Mouse (Mus musculus) ES-E14 (cell line): ENCODE measurements around the gene Lamc2. TPM values are rescaled to one million over a fixed set of nuclear protein-coding genes. Genes with fewer than 3 reads are reported as not detected.
A peak's percentile ranks its signal among the peaks of the same experiment; 100 is the strongest.

Experiments used
- DNase-seq: peaks from one replicate; pipeline ENCODE4 v3.0.0-alpha.2; 2013; ENCODE audit warnings: low read depth, low spot score
- H3K27ac ChIP-seq: 2 replicates; pipeline ENCODE4 v1.5.1; 2012; ENCODE audit warnings: low read depth, mild to moderate bottlenecking, low read length, moderate library complexity, mixed read lengths; ENCODE audit not compliant: poor library complexity, insufficient read depth, severe bottlenecking
- H3K36me3 ChIP-seq: 2 replicates; pipeline ENCODE4 v1.6.1; 2012; ENCODE audit warnings: mild to moderate bottlenecking, low read length, moderate library complexity, mixed read lengths; ENCODE audit not compliant: control insufficient read depth, poor library complexity, insufficient read depth, severe bottlenecking
- H3K4me1 ChIP-seq, 2 experiments: fragments of 150-350 bp in 1 of 2; sonication (generic) in 1 of 2; 2 replicates each; pipeline ENCODE4 v1.6.1; 2012; ENCODE audit warnings: low read length in 2 of 2, mild to moderate bottlenecking in 1 of 2, mixed read lengths in 1 of 2; ENCODE audit not compliant: control insufficient read depth in 2 of 2, insufficient read depth in 2 of 2, poor library complexity in 1 of 2
- H3K4me3 ChIP-seq, 2 experiments: fragments of 150-350 bp in 1 of 2; sonication (generic) in 1 of 2; 2 replicates each; pipeline ENCODE4 v1.5.1; 2012; ENCODE audit warnings: low read length in 2 of 2, low read depth in 1 of 2, mild to moderate bottlenecking in 1 of 2, mixed read lengths in 1 of 2; ENCODE audit not compliant: insufficient read depth in 1 of 2, poor library complexity in 1 of 2, severe bottlenecking in 1 of 2
- H3K9ac ChIP-seq: 2 replicates; pipeline ENCODE4 v1.6.1; 2012; ENCODE audit warnings: low read depth, mild to moderate bottlenecking, low read length, mixed read lengths; ENCODE audit not compliant: poor library complexity, insufficient read depth, severe bottlenecking
- H3K9me3 ChIP-seq: fragments of 150-350 bp; sonication (generic); 2 replicates; pipeline ENCODE4 v1.6.1; 2012; ENCODE audit warnings: low read depth, mild to moderate bottlenecking, low read length; ENCODE audit not compliant: control insufficient read depth, insufficient read depth
- CHD2 ChIP-seq: IDR thresholded peaks from 2 replicates; pipeline ENCODE4 v1.6.1; 2014; ENCODE audit warnings: mild to moderate bottlenecking, low read depth, low read length, inconsistent platforms
- HCFC1 ChIP-seq: IDR thresholded peaks from 2 replicates; pipeline ENCODE4 v1.6.1; 2012; ENCODE audit warnings: low read length, inconsistent platforms, borderline replicate concordance; ENCODE audit not compliant: insufficient read depth
- MAFK ChIP-seq: IDR thresholded peaks from 2 replicates; pipeline ENCODE4 v1.6.1; 2014; ENCODE audit warnings: mild to moderate bottlenecking, low read depth, low read length, inconsistent platforms; ENCODE audit not compliant: insufficient read depth
- ZC3H11A ChIP-seq: IDR thresholded peaks from 2 replicates; pipeline ENCODE4 v1.6.1; 2012; ENCODE audit warnings: low read depth, mild to moderate bottlenecking, inconsistent platforms, low read length, borderline replicate concordance
- ZNF384 ChIP-seq: IDR thresholded peaks from 2 replicates; pipeline ENCODE4 v1.6.1; 2012; ENCODE audit warnings: low read depth, low read length, inconsistent platforms
- in situ Hi-C, 2 experiments: fragments of 600-800 bp; cut with MboI; formaldehyde crosslinking; loops; one replicate each; pipeline ENCODE4 v1.15.1; 2025; ENCODE audit warnings: low sequenced_read_pairs in 2 of 2, inconsistent platforms in 1 of 2; ENCODE audit not compliant: unreplicated experiment in 2 of 2
- total RNA-seq: library from RNA; depleted of rRNA; stranded (reverse); fragments of 300-350 nt; gene quantifications from 2 replicates; pipeline ENCODE4 v1.2.3, GENCODE M21; 2012

The Lamc2 gene
- total RNA-seq, 1 experiment, result 24.3 TPM

- DNase-seq, result peak; percentile 52
- H3K4me3 ChIP-seq, result 0 out of 4 replicates have a peak overlapping the region, but pooled peaks of 1 of the 2 experiments have one; percentile 3
- in situ Hi-C loops, result no loop called here
- H3K9ac ChIP-seq, result peak overlapping the region; percentile 26; the same call in 1 of the 2 replicates
- TF ChIP-seq ZC3H11A (no peak), ZNF384 (no peak), HCFC1 (no peak), CHD2 (no peak), MAFK (no peak)
- H3K36me3 ChIP-seq, result peaks cover 40% of the 10 kb centered on the region
- no peaks in the 10 kb centered on the region for H3K9me3 ChIP-seq
- H3K4me1 ChIP-seq, result peaks cover 0 to 2% of the 10 kb centered on the region in 2 experiments; a peak in 2 of 4 replicates
- H3K27ac ChIP-seq, result no peak overlapping the region
Measured at GRCm38 (mm10) chr1:153227096-153227495, 40.8 kb upstream of the Lamc2 start.

- Histone ChIP-seq H3K9ac (no peak overlapping the region), H3K9me3 (no peaks in the 10 kb centered on the region), H3K36me3 (peaks cover 43% of the 10 kb centered on the region), H3K27ac (no peak overlapping the region), H3K4me1 (peaks cover 0 to 2% of the 10 kb centered on the region in 2 experiments; a peak in 2 of 4 replicates), H3K4me3 (no peak overlapping the region)
- in situ Hi-C loops, result no loop called here
- DNase-seq, result no peak
- TF ChIP-seq HCFC1 (no peak), MAFK (no peak), ZNF384 (no peak), ZC3H11A (no peak), CHD2 (no peak)
Measured at GRCm38 (mm10) chr1:153225786-153226725, 39.8 kb upstream of the Lamc2 start.

- no peak overlapping the region for H3K27ac ChIP-seq
- peaks cover 0 to 4% of the 10 kb centered on the region in 2 experiments; a peak in 2 of 4 replicates for H3K4me1 ChIP-seq
- TF ChIP-seq HCFC1 (no peak), ZNF384 (no peak), ZC3H11A (no peak), MAFK (no peak)
- H3K9ac ChIP-seq, result no peak overlapping the region
- no peaks in the 10 kb centered on the region for H3K9me3 ChIP-seq
- DNase-seq, result no peak
- H3K36me3 ChIP-seq, result peaks cover 47% of the 10 kb centered on the region
- no peak overlapping the region for H3K4me3 ChIP-seq
- in situ Hi-C loops, result no loop called here
Measured at GRCm38 (mm10) chr1:153224331-153224730, 38.1 kb upstream of the Lamc2 start.

GRCm38 (mm10) chr1:153219376-153219775 lies 33.1 kb upstream of the Lamc2 start:
- Histone ChIP-seq H3K27ac (no peak overlapping the region), H3K9ac (no peak overlapping the region), H3K36me3 (peaks cover 26% of the 10 kb centered on the region), H3K4me1 (peaks cover 0 to 12% of the 10 kb centered on the region in 2 experiments; a peak in 3 of 4 replicates), H3K4me3 (0 out of 4 replicates have a peak overlapping the region, but pooled peaks of 1 of the 2 experiments have one; percentile 1), H3K9me3 (no peaks in the 10 kb centered on the region)
- in situ Hi-C loops, result no loop called here
- TF ChIP-seq ZC3H11A, result no peak
- TF ChIP-seq CHD2, result no peak
- TF ChIP-seq ZNF384, result no peak
- TF ChIP-seq HCFC1, result no peak
- no peak for TF ChIP-seq MAFK
- DNase-seq, result no peak
